Mouse (Mus musculus) myocyte (in vitro differentiated cells): Measurements from ENCODE around the gene Polr2f.

ENCODE experiments used
- CEBPB ChIP-seq: IDR thresholded peaks from 2 replicates; pipeline ENCODE4 v1.6.1; 2011; ENCODE audit warnings: mild to moderate bottlenecking, moderate library complexity; ENCODE audit not compliant: poor library complexity, insufficient read depth, severe bottlenecking
- E2F4 ChIP-seq: IDR thresholded peaks from one replicate; pipeline ENCODE4 v1.6.1; 2011; ENCODE audit warnings: mild to moderate bottlenecking, control low read depth, moderate library complexity; ENCODE audit not compliant: insufficient read depth
- MAX ChIP-seq: IDR thresholded peaks from one replicate; pipeline ENCODE4 v1.6.1; 2011; ENCODE audit warnings: low read depth, mild to moderate bottlenecking, control low read depth
- MYOD1 ChIP-seq, 3 experiments: IDR thresholded peaks; one replicate each; pipeline ENCODE4 v1.6.1; 2011; ENCODE audit warnings: control low read depth in 2 of 3, low read depth in 2 of 3, mild to moderate bottlenecking in 2 of 3, moderate library complexity in 1 of 3; ENCODE audit not compliant: insufficient read length in 2 of 3, control insufficient read depth in 1 of 3
- MYOG ChIP-seq, 3 experiments: IDR thresholded peaks; one replicate each; pipeline ENCODE4 v1.6.1; 2011; ENCODE audit warnings: control low read depth in 2 of 3, low read depth in 2 of 3, mild to moderate bottlenecking in 2 of 3; ENCODE audit not compliant: insufficient read length in 2 of 3, control insufficient read depth in 1 of 3, insufficient read depth in 1 of 3
- POLR2A ChIP-seq: IDR thresholded peaks from one replicate; pipeline ENCODE4 v1.6.1; 2011; ENCODE audit warnings: low read depth, mild to moderate bottlenecking, control low read depth, moderate library complexity; ENCODE audit not compliant: insufficient read length
- POLR2AphosphoS2 ChIP-seq: IDR thresholded peaks from one replicate; pipeline ENCODE4 v1.6.1; 2011; ENCODE audit warnings: low read depth, control low read depth; ENCODE audit not compliant: insufficient read length
- REST ChIP-seq: IDR thresholded peaks from one replicate; pipeline ENCODE4 v1.6.1; 2011; ENCODE audit warnings: mild to moderate bottlenecking, control low read depth, moderate library complexity; ENCODE audit not compliant: insufficient read depth, insufficient read length
- TCF12 ChIP-seq: IDR thresholded peaks from one replicate; pipeline ENCODE4 v1.6.1; 2011; ENCODE audit warnings: mild to moderate bottlenecking, control low read depth; ENCODE audit not compliant: poor library complexity, insufficient read depth, severe bottlenecking
- USF1 ChIP-seq: IDR thresholded peaks from one replicate; pipeline ENCODE4 v1.6.1; 2011; ENCODE audit warnings: low read depth, mild to moderate bottlenecking, control low read depth, moderate library complexity

DNA sequence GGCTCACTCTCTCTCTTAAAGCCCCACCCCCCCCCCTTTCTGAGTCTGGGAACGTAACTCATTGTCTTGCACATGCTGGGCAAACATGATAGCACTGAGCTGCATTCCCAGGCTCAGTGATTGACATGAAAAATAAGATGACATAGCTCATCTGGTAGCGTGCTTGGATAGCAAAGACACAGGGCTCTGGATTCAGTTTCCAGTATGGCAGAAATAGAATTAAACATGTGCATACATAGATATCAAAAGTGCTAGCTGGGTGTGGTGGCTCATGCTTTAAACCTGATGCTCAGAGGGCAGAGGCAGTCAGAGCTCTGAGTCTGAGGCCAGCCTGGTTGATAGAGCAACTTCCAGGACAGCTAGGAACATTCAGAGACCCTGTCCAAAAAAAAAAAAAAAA is 35.0 kb upstream of the Polr2f start:
- TF ChIP-seq POLR2A (no peak), USF1 (no peak), E2F4 (no peak), POLR2AphosphoS2 (no peak), CEBPB (no peak), TCF12 (no peak), REST (no peak), MAX (no peak), MYOG (IDR thresholded peaks at IDR 0.05; ENCODE audit: control insufficient read depth in 1 of 3, insufficient read depth in 1 of 3, insufficient read length in 2 of 3, low read depth in 2 of 3) (no peak), MYOD1 (IDR thresholded peaks at IDR 0.05; ENCODE audit: control insufficient read depth in 1 of 3, insufficient read length in 2 of 3, low read depth in 2 of 3) (no peak)
